Mouse (Mus musculus) megakaryocyte, embryonic 14.5 days (primary cell): ENCODE measurements around the gene Srrm3.

ENCODE experiments used
- FLI1 ChIP-seq: IDR thresholded peaks from 2 replicates; pipeline ENCODE4 v1.6.1; 2012; ENCODE audit warnings: low read length, inconsistent platforms, mixed read lengths
- GATA1 ChIP-seq: IDR thresholded peaks from 3 replicates; pipeline ENCODE4 v1.6.1; 2012; ENCODE audit warnings: mixed read lengths, low read length, inconsistent platforms, borderline replicate concordance

DNA sequence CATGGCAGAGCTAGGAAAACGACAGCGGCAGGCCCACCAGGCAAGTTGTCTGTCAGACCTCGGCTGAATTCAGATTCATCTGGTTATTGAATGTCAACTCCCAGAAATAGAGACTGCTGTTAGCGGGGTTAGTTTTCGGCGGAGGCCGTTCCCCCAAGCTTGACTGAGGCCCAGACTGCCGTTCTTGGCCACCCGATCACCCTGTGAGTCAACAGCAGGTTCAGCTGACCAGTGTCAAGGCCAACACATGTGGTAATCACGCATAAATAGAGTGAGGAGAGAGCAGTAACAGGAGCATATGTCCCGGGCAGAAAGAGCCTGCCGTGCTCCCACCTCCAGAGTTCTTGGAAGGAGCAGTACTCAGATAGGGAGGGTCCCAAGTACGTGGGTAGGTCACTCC lies 100.6 kb downstream of the Srrm3 start:
- no peak for TF ChIP-seq GATA1
- no peak for TF ChIP-seq FLI1
